Mouse (Mus musculus) brain, adult 10 weeks (tissue): ENCODE results near the gene Hagh. TPM values are rescaled to one million over a fixed set of nuclear protein-coding genes. Genes with fewer than 3 reads are reported as not detected.

Experiments used
- polyA plus RNA-seq: library from polyadenylated mRNA; stranded (reverse); fragments of 350-450 nt; fragmentation: Illumina TruSeq; extraction: RNeasy Lipid Tissue Mini Kit (QIAGEN cat#74804); gene quantifications from one replicate; pipeline ENCODE4 v1.2.3, GENCODE M21; 2015; ENCODE audit warnings: low read depth, low replicate concordance

Hagh gene
- polyA plus RNA-seq = 182 TPM

GRCm38 (mm10) chr17:24839842-24840241 lies at the start of gene Hagh:
Gene Hagh (plus strand): TSS chr17:24840143.

GRCm38 (mm10) chr17:24803952-24804951 lies 35.7 kb upstream of the Hagh start, which contains the start of gene Meiob:
Gene Meiob (plus strand): TSS chr17:24804289.

GRCm38 (mm10) chr17:24850065-24850772 lies 10.3 kb downstream of the Hagh start, which contains the start of gene Fahd1:
Gene Fahd1 (minus strand): TSS chr17:24850364.

GRCm38 (mm10) chr17:24865776-24866175 lies 25.8 kb downstream of the Hagh start, which contains the start of gene Igfals:
Gene Igfals (plus strand): TSS chr17:24865997.

GRCm38 (mm10) chr17:24886134-24886931 lies 46.4 kb downstream of the Hagh start, which contains the start of the genes Nubp2 and Spsb3:
Gene Nubp2 (minus strand): TSS chr17:24886349.
Gene Spsb3 (plus strand): TSS chr17:24886643.

GRCm38 (mm10) chr17:24894995-24895547 lies 55.1 kb downstream of the Hagh start, which contains the start of the genes Eme2 and Mrps34:
Gene Eme2 (minus strand): TSS chr17:24895087.
Gene Mrps34 (plus strand): TSS chr17:24895116.

GRCm38 (mm10) chr17:24896241-24896992 lies 56.5 kb downstream of the Hagh start, which contains the start of gene Nme3:
Gene Nme3 (plus strand): TSS chr17:24896500.

Other genes starting within 250 kb of the Hagh start
- 97.7 TPM for gene Tsc2, start 207.5 kb upstream of the Hagh start, polyA plus RNA-seq
- gene Nthl1, start 207.5 kb upstream of the Hagh start, polyA plus RNA-seq = 9.6 TPM
- 49.3 TPM for gene Slc9a3r2, start 189.8 kb upstream of the Hagh start, polyA plus RNA-seq
- gene Npw, start 181.7 kb upstream of the Hagh start, polyA plus RNA-seq = not detected
- 31.2 TPM for gene Zfp598, start 170.5 kb upstream of the Hagh start, polyA plus RNA-seq
- 193 TPM for gene Syngr3, start 150.2 kb upstream of the Hagh start, polyA plus RNA-seq
- 22.1 TPM for gene Gfer, start 144.0 kb upstream of the Hagh start, polyA plus RNA-seq
- gene Noxo1, start 143.9 kb upstream of the Hagh start, polyA plus RNA-seq = 3.3 TPM
- 28.6 TPM for gene Tbl3, start 132.5 kb upstream of the Hagh start, polyA plus RNA-seq
- not detected for gene Rnf151, start 122.1 kb upstream of the Hagh start, polyA plus RNA-seq
- gene Rps2, start 122.0 kb upstream of the Hagh start, polyA plus RNA-seq = 796 TPM
- gene Ndufb10, start 115.7 kb upstream of the Hagh start, polyA plus RNA-seq = 517 TPM
- 1.1 TPM for gene Rpl3l, start 112.3 kb upstream of the Hagh start, polyA plus RNA-seq
- 54.9 TPM for gene Msrb1, start 103.5 kb upstream of the Hagh start, polyA plus RNA-seq
- gene Hs3st6, start 87.2 kb upstream of the Hagh start, polyA plus RNA-seq = not detected
- gene Meiob, start 35.9 kb upstream of the Hagh start, polyA plus RNA-seq = not detected
- gene Fahd1, start 10.2 kb downstream of the Hagh start, polyA plus RNA-seq = 30.6 TPM
- gene Igfals, start 25.9 kb downstream of the Hagh start, polyA plus RNA-seq = not detected
- 42.4 TPM for gene Nubp2, start 46.2 kb downstream of the Hagh start, polyA plus RNA-seq
- 74.8 TPM for gene Spsb3, start 46.5 kb downstream of the Hagh start, polyA plus RNA-seq
- gene Eme2, start 54.9 kb downstream of the Hagh start, polyA plus RNA-seq = 29.7 TPM
- gene Mrps34, start 55.0 kb downstream of the Hagh start, polyA plus RNA-seq = 84.8 TPM
- gene Nme3, start 56.4 kb downstream of the Hagh start, polyA plus RNA-seq = 78.4 TPM
- 214 TPM for gene Mapk8ip3, start 96.8 kb downstream of the Hagh start, polyA plus RNA-seq
- 7.4 TPM for gene Jpt2, start 120.5 kb downstream of the Hagh start, polyA plus RNA-seq
- 11.8 TPM for gene Cramp1l, start 175.6 kb downstream of the Hagh start, polyA plus RNA-seq
- gene Ift140, start 175.9 kb downstream of the Hagh start, polyA plus RNA-seq = 13.7 TPM
- 13.5 TPM for gene Tmem204, start 243.4 kb downstream of the Hagh start, polyA plus RNA-seq